Mouse (Mus musculus): ENCODE measurements at regions not wholly inside any gene's neighbourhood (a gene's known extent, or its start where the extent isn't known, plus 50 kb on each side); places are given as distances from the start of the nearest gene placed in this dataset.

GRCm38 (mm10) chr11:111155023-111155422 lies 89.1 kb downstream of the Kcnj2 start:
- no peak for DNase-seq

GRCm38 (mm10) chr11:111155747-111156146 lies 89.8 kb downstream of the Kcnj2 start:
- DNase-seq = no peak

- DNase-seq = no peak
These were observed 93.3 kb downstream of the Kcnj2 start for GRCm38 (mm10) chr11:111159299-111159698.

- DNase-seq = no peak
These were observed 98.9 kb downstream of the Kcnj2 start for GRCm38 (mm10) chr11:111164907-111165306.

- no peak for DNase-seq
These were observed 104.3 kb downstream of the Kcnj2 start for GRCm38 (mm10) chr11:111170174-111170800.

GRCm38 (mm10) chr11:111173525-111173924 lies 107.6 kb downstream of the Kcnj2 start:
- no peak for DNase-seq

GRCm38 (mm10) chr11:111175566-111175965 lies 109.6 kb downstream of the Kcnj2 start:
- no peak for DNase-seq

GRCm38 (mm10) chr11:111177516-111177915 lies 111.6 kb downstream of the Kcnj2 start:
- no peak for DNase-seq

GRCm38 (mm10) chr11:111197422-111197821 lies 131.5 kb downstream of the Kcnj2 start:
- no peak for DNase-seq

- DNase-seq = no peak
These were observed 134.5 kb downstream of the Kcnj2 start for GRCm38 (mm10) chr11:111200512-111200911.

- no peak for DNase-seq
These were observed 136.8 kb downstream of the Kcnj2 start for GRCm38 (mm10) chr11:111202780-111203179.

GRCm38 (mm10) chr11:111210565-111210964 lies 144.6 kb downstream of the Kcnj2 start:
- DNase-seq = no peak

GRCm38 (mm10) chr11:111212038-111212701 lies 146.2 kb downstream of the Kcnj2 start:
- no peak for DNase-seq

GRCm38 (mm10) chr11:111212702-111213328 lies 146.9 kb downstream of the Kcnj2 start:
- DNase-seq = no peak

GRCm38 (mm10) chr11:111215006-111215405 lies 149.0 kb downstream of the Kcnj2 start:
- DNase-seq = no peak

- DNase-seq = no peak
These were observed 157.9 kb downstream of the Kcnj2 start for GRCm38 (mm10) chr11:111223834-111224233.

GRCm38 (mm10) chr11:111227305-111227704 lies 161.3 kb downstream of the Kcnj2 start:
- no peak for DNase-seq

GRCm38 (mm10) chr11:111236741-111237140 lies 170.8 kb downstream of the Kcnj2 start:
- no peak for DNase-seq

- no peak for DNase-seq
These were observed 173.8 kb downstream of the Kcnj2 start for GRCm38 (mm10) chr11:111239784-111240183.

- no peak for DNase-seq
These were observed 186.3 kb downstream of the Kcnj2 start for GRCm38 (mm10) chr11:111252226-111252625.

GRCm38 (mm10) chr11:111256596-111256995 lies 190.6 kb downstream of the Kcnj2 start:
- no peak for DNase-seq

- DNase-seq = no peak
These were observed 194.9 kb downstream of the Kcnj2 start for GRCm38 (mm10) chr11:111260691-111261383.

- no peak for DNase-seq
These were observed 207.7 kb downstream of the Kcnj2 start for GRCm38 (mm10) chr11:111273651-111274050.

GRCm38 (mm10) chr11:111280769-111281168 lies 214.8 kb downstream of the Kcnj2 start:
- no peak for DNase-seq
